Mouse (Mus musculus) forebrain, embryonic 12.5 days (tissue): Measurements from ENCODE around the gene Hspa8. TPM values are rescaled to one million over a fixed set of nuclear protein-coding genes. Genes with fewer than 3 reads are reported as not detected.

Source experiments
- ATAC-seq: fragments of 200-750 bp; cut with Nextera tagmentation; 2 replicates; pipeline ENCODE4 v1.8.0; 2017; ENCODE audit warnings: moderate TSS enrichment; ENCODE audit not compliant: low FRiP score
- H3K27ac ChIP-seq: fragments of 300-500 bp; sonication (generic); 2 replicates; pipeline ENCODE4 v1.5.1; 2016; ENCODE audit warnings: mild to moderate bottlenecking
- H3K27me3 ChIP-seq: fragments of 300-500 bp; sonication (generic); 2 replicates; pipeline ENCODE4 v1.6.1; 2016; ENCODE audit warnings: mild to moderate bottlenecking
- H3K36me3 ChIP-seq: fragments of 300-500 bp; sonication (generic); replicated peaks from 2 replicates; pipeline ENCODE4 v1.6.1; 2016; ENCODE audit warnings: mild to moderate bottlenecking
- H3K4me1 ChIP-seq: fragments of 300-500 bp; sonication (generic); 2 replicates; pipeline ENCODE4 v1.6.1; 2016
- H3K4me2 ChIP-seq: fragments of 300-500 bp; sonication (generic); 2 replicates; pipeline ENCODE4 v1.6.1; 2016; ENCODE audit warnings: mild to moderate bottlenecking, moderate library complexity
- H3K4me3 ChIP-seq: fragments of 300-500 bp; sonication (generic); replicated peaks from 2 replicates; pipeline ENCODE4 v1.5.1; 2016; ENCODE audit warnings: mild to moderate bottlenecking
- H3K9ac ChIP-seq: fragments of 300-500 bp; sonication (generic); 2 replicates; pipeline ENCODE4 v1.6.1; 2016; ENCODE audit warnings: mild to moderate bottlenecking
- H3K9me3 ChIP-seq: fragments of 300-500 bp; sonication (generic); 2 replicates; pipeline ENCODE4 v1.6.1; 2016
- whole genome bisulfite sequencing: fragments of 180-500 bp; shearing (Covaris S2); methylation state at CpG from one replicate; pipeline ENCODE4 v1.1.7; 2016; 5-methylcytosine and 5-hydroxymethylcytosine counted together
- polyA plus RNA-seq: library from polyadenylated mRNA; unstranded; fragments of >200 nt; fragmentation: Nextera tagmentation; extraction: Ambion mirVana; gene quantifications from 2 replicates; pipeline ENCODE4 v1.2.1, GENCODE M21; 2016

The Hspa8 gene
- polyA plus RNA-seq, 1 experiment from 2014 or later: 2,759 TPM

DNA sequence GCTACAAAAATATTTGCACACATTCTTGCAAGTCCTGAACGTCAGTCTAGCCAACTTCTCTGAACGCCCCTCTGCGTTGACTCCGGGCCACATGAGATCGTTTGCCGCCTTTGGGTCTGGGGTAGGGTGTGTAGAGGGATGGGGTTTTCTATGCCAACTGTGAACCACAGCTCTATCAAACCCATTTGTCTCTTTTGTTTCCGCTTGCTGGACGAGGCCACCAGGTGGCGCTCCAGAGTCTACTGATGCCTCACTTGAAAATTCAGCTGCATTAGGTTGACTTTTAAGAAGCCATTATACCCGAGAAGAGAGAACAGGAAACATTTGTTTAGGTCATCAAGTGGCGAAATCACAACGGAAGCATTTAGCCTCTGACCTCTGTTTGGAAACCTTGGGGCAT is 33.8 kb downstream of the Hspa8 start:
- WGBS: 7% methylated on average over 12 of the region's 12 CpGs
- ATAC-seq: no peak
- no peaks in the 10 kb centered on the region for H3K4me1 ChIP-seq
- no peak overlapping the region for H3K4me2 ChIP-seq
- no peaks in the 10 kb centered on the region for H3K9me3 ChIP-seq
- H3K36me3 ChIP-seq: no peaks in the 10 kb centered on the region
- peaks cover 42% of the 10 kb centered on the region for H3K27me3 ChIP-seq
- no peak overlapping the region for H3K4me3 ChIP-seq
- no peak overlapping the region for H3K27ac ChIP-seq
- H3K9ac ChIP-seq: no peak overlapping the region

- Histone ChIP-seq H3K4me3 (no peak overlapping the region), H3K36me3 (no peaks in the 10 kb centered on the region), H3K9ac (no peak overlapping the region), H3K9me3 (no peaks in the 10 kb centered on the region), H3K27ac (no peak overlapping the region), H3K27me3 (peaks cover 60% of the 10 kb centered on the region), H3K4me1 (no peaks in the 10 kb centered on the region), H3K4me2 (no peak overlapping the region)
- ATAC-seq: no peak
- WGBS: 91% methylated on average over 3 of the region's 3 CpGs
Observed at GRCm38 (mm10) chr9:40836681-40837080, 35.9 kb downstream of the Hspa8 start.

GRCm38 (mm10) chr9:40839662-40840061 is 38.9 kb downstream of the Hspa8 start:
- no peak for ATAC-seq
- Histone ChIP-seq H3K27me3 (peaks cover 59% of the 10 kb centered on the region), H3K36me3 (no peaks in the 10 kb centered on the region), H3K4me3 (no peak overlapping the region), H3K9me3 (no peaks in the 10 kb centered on the region), H3K4me2 (no peak overlapping the region), H3K9ac (no peak overlapping the region), H3K27ac (no peak overlapping the region), H3K4me1 (no peaks in the 10 kb centered on the region)
- WGBS: 86% methylated on average over 3 of the region's 3 CpGs

GRCm38 (mm10) chr9:40851515-40851914 is 50.7 kb downstream of the Hspa8 start:
- Histone ChIP-seq H3K27ac (no peak overlapping the region), H3K9ac (no peak overlapping the region), H3K36me3 (no peaks in the 10 kb centered on the region), H3K4me1 (peaks cover 8% of the 10 kb centered on the region; the same call in 1 of the 2 replicates), H3K4me2 (no peak overlapping the region), H3K27me3 (peaks cover 62% of the 10 kb centered on the region), H3K4me3 (no peak overlapping the region), H3K9me3 (no peaks in the 10 kb centered on the region)
- 22% methylated on average over 2 of the region's 2 CpGs for WGBS
- peak; percentile 36; the same call in 1 of the 2 replicates for ATAC-seq

DNA sequence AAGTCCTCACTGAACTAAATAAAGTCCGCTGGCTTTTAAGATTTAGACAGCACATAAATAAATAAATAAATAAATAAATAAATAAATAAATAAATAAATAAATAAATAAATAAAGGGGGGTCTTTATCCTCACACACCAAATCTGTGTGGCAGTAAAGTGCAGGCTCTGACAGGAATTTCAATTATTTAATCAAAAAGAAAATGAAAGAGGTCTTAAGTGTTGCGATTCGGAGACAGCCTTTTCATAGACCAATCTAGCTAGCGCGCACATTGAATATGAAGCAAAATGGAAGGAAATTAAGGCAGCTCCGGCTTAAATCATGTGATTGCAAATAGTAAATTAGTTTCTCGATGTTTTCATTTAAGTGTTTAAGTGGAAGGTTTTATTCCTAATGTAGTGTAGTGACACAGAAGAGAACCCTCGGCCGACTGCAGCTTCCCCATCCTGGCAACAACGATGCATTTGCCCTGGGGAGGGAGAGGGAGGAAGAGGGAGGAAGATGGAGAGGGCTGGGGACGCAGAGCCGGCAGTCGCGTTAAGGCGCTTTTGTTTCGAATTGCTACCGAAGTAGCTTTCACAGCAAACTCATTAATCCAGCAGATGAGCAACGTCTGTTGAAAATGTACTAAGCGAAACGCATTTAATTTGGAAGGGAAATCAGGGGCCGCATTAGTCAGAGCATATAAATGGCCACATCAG is 57.8 kb downstream of the Hspa8 start:
- H3K27me3 ChIP-seq: peaks cover 88% of the 10 kb centered on the region
- peak overlapping the region; percentile 33; the same call in 1 of the 2 replicates for H3K9ac ChIP-seq
- peak; percentile 44; the same call in 1 of the 2 replicates for ATAC-seq
- H3K4me1 ChIP-seq: peaks cover 5% of the 10 kb centered on the region
- H3K4me3 ChIP-seq: peak overlapping the region; percentile 24
- H3K9me3 ChIP-seq: no peaks in the 10 kb centered on the region
- H3K4me2 ChIP-seq: peak overlapping the region; percentile 50
- no peaks in the 10 kb centered on the region for H3K36me3 ChIP-seq
- no peak overlapping the region for H3K27ac ChIP-seq
- WGBS: 3% methylated on average over 21 of the region's 21 CpGs

- Histone ChIP-seq H3K4me1 (peaks cover 5% of the 10 kb centered on the region), H3K9ac (no peak overlapping the region), H3K4me3 (no peak overlapping the region; the same call in 1 of the 2 replicates), H3K27ac (no peak overlapping the region), H3K9me3 (no peaks in the 10 kb centered on the region), H3K4me2 (peak overlapping the region; percentile 50), H3K27me3 (peaks cover 88% of the 10 kb centered on the region), H3K36me3 (no peaks in the 10 kb centered on the region)
- peak; percentile 33 for ATAC-seq
- WGBS: under 1% methylated on average over 9 of the region's 9 CpGs
Observed at GRCm38 (mm10) chr9:40859196-40859595, 58.4 kb downstream of the Hspa8 start.

Other genes with a start within 250 kb of the Hspa8 start
- gene Gm21915, start 130.4 kb upstream of the Hspa8 start, polyA plus RNA-seq: not detected in 2 replicates
- gene Clmp, start 115.0 kb upstream of the Hspa8 start, polyA plus RNA-seq: 24.7 and 31.0 TPM in 2 replicates
- gene Bsx, start 73.1 kb downstream of the Hspa8 start, polyA plus RNA-seq: 1.4 and 2.4 TPM in 2 replicates
- 0.31 TPM in 2 replicates for gene Jhy, start 163.1 kb downstream of the Hspa8 start, polyA plus RNA-seq
- 0.17 and 0.18 TPM in 2 replicates for gene Crtam, start 203.6 kb downstream of the Hspa8 start, polyA plus RNA-seq